Mouse (Mus musculus) midbrain, postnatal 0 days (tissue): ENCODE measurements at regions not wholly inside any gene's neighbourhood (a gene's known extent, or its start where the extent isn't known, plus 50 kb on each side); places are given as distances from the start of the nearest gene placed in this dataset.
A peak's percentile ranks its signal among the peaks of the same experiment; 100 is the strongest.

Source experiments
- ATAC-seq: fragments of 200-750 bp; cut with Nextera tagmentation; 2 replicates; pipeline ENCODE4 v1.8.0; 2017; ENCODE audit warnings: moderate number of reproducible peaks, mild to moderate bottlenecking, moderate TSS enrichment, moderate library complexity; ENCODE audit not compliant: low FRiP score
- DNase-seq: peaks from one replicate; pipeline ENCODE4 v3.0.0-alpha.2; 2015; ENCODE audit warnings: low spot score
- H3K27ac ChIP-seq: fragments of 300-500 bp; sonication (generic); 2 replicates; pipeline ENCODE4 v1.5.1; 2014; ENCODE audit warnings: low read depth, mild to moderate bottlenecking, low read length, mixed read lengths
- H3K27me3 ChIP-seq: fragments of 300-500 bp; sonication (generic); 2 replicates; pipeline ENCODE4 v1.6.1; 2014; ENCODE audit warnings: low read length, control low read depth, mixed read lengths; ENCODE audit not compliant: insufficient read depth
- H3K36me3 ChIP-seq: fragments of 300-500 bp; sonication (generic); 2 replicates; pipeline ENCODE4 v1.6.1; 2014; ENCODE audit warnings: low read length, control low read depth, mixed read lengths; ENCODE audit not compliant: insufficient read depth
- H3K4me1 ChIP-seq: fragments of 300-500 bp; sonication (generic); 2 replicates; pipeline ENCODE4 v1.6.1; 2014; ENCODE audit warnings: mild to moderate bottlenecking, control low read depth, antibody characterized with exemption, low read length, mixed read lengths; ENCODE audit not compliant: insufficient read depth
- H3K4me2 ChIP-seq: fragments of 300-500 bp; sonication (generic); 2 replicates; pipeline ENCODE4 v1.6.1; 2014; ENCODE audit warnings: low read depth, mild to moderate bottlenecking, low read length, mixed read lengths; ENCODE audit not compliant: poor library complexity, severe bottlenecking
- H3K4me3 ChIP-seq: fragments of 300-500 bp; sonication (generic); 2 replicates; pipeline ENCODE4 v1.5.1; 2014; ENCODE audit warnings: low read depth, mild to moderate bottlenecking, low read length, moderate library complexity
- H3K9ac ChIP-seq: fragments of 300-500 bp; sonication (generic); replicated peaks from 2 replicates; pipeline ENCODE4 v1.6.1; 2014; ENCODE audit warnings: mild to moderate bottlenecking, low read length, moderate library complexity, mixed read lengths; ENCODE audit not compliant: poor library complexity, severe bottlenecking
- H3K9me3 ChIP-seq: fragments of 300-500 bp; sonication (generic); 2 replicates; pipeline ENCODE4 v1.6.1; 2016; ENCODE audit warnings: low read length, control low read depth
- CTCF ChIP-seq: IDR thresholded peaks from 2 replicates; pipeline ENCODE4 v1.5.1; 2016; ENCODE audit warnings: antibody characterized with exemption, mild to moderate bottlenecking
- WGBS: fragments of 180-500 bp; shearing (Covaris S2); extraction: QIAGEN DNeasy Blood & Tissue Kit; methylation state at CpG from one replicate; pipeline ENCODE4 v1.1.7; 2014; 5-methylcytosine and 5-hydroxymethylcytosine counted together

GRCm38 (mm10) chr3:42286471-42286870, 544.1 kb downstream of the D3Ertd751e start:
- ATAC-seq (no peak), DNase-seq (no peak)
- Histone ChIP-seq H3K27ac (no peak overlapping the region), H3K4me3 (no peak overlapping the region), H3K9ac (no peak overlapping the region), H3K27me3 (no peaks in the 10 kb centered on the region), H3K4me2 (no peak overlapping the region), H3K4me1 (no peaks in the 10 kb centered on the region), H3K9me3 (no peaks in the 10 kb centered on the region), H3K36me3 (no peaks in the 10 kb centered on the region)
- no peak for TF ChIP-seq CTCF
- WGBS = 94% methylated on average over 4 of the region's 4 CpGs

DNA sequence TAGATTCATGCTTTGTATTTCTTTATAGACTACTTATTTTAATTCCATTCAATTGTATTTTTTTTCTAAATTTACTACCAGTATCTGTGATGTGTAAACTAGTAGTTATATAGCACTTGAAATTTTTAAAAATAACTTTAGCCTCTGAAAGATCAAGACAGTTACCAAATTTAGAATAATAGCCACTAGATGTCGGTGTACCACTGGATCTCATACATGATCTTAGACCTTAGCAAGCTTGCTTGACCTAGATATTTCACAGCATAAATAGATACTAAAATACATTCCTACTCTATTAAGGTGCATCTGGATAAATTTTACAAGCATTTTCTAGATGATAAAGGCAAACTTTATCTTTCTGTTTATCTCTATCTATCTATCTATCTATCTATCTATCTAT, 570.0 kb downstream of the D3Ertd751e start:
- H3K9ac ChIP-seq = no peak overlapping the region
- no peak overlapping the region for H3K4me2 ChIP-seq
- H3K27me3 ChIP-seq = no peaks in the 10 kb centered on the region
- H3K9me3 ChIP-seq = no peaks in the 10 kb centered on the region
- no peak overlapping the region for H3K27ac ChIP-seq
- no peaks in the 10 kb centered on the region for H3K4me1 ChIP-seq
- ATAC-seq (no peak), DNase-seq (peak; percentile 38)
- peak; percentile 60 for TF ChIP-seq CTCF
- 84% methylated on average over 1 of the region's 1 CpGs for WGBS
- H3K36me3 ChIP-seq = no peaks in the 10 kb centered on the region
- H3K4me3 ChIP-seq = no peak overlapping the region

DNA sequence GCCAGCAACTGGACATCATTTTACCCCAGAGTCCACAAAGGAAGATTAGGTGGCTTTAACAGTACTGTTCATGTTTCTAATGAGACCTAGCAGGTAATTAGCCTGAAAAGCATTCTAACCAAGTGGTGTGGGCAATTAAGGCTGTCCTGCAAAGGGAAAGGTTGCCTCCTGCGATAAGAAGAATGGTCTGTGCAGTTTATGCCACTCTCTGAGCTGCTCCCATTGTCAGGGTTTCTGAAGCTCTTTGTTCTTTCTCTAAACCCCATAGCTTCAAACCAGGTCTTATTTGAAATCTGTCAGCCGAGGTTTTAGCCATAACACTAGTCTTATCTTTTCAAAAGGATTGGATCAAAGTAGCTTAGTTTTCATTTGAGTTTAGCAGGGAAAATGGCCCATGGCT, 585.3 kb downstream of the D3Ertd751e start:
- H3K36me3 ChIP-seq = no peaks in the 10 kb centered on the region
- ATAC-seq (no peak), DNase-seq (no peak)
- H3K4me1 ChIP-seq = no peaks in the 10 kb centered on the region
- H3K4me3 ChIP-seq = no peak overlapping the region
- no peak for TF ChIP-seq CTCF
- no peak overlapping the region for H3K9ac ChIP-seq
- WGBS = 15% methylated on average over 2 of the region's 2 CpGs
- H3K4me2 ChIP-seq = no peak overlapping the region
- no peaks in the 10 kb centered on the region for H3K27me3 ChIP-seq
- no peaks in the 10 kb centered on the region for H3K9me3 ChIP-seq
- H3K27ac ChIP-seq = no peak overlapping the region

GRCm38 (mm10) chr3:42342806-42343205, 600.4 kb downstream of the D3Ertd751e start:
- no peak overlapping the region for H3K9ac ChIP-seq
- H3K27ac ChIP-seq = no peak overlapping the region
- no peak overlapping the region for H3K4me3 ChIP-seq
- no peak overlapping the region for H3K4me2 ChIP-seq
- no peaks in the 10 kb centered on the region for H3K36me3 ChIP-seq
- 63% methylated on average over 2 of the region's 2 CpGs for WGBS
- H3K9me3 ChIP-seq = no peaks in the 10 kb centered on the region
- TF ChIP-seq CTCF = no peak
- ATAC-seq (no peak), DNase-seq (no peak)
- H3K27me3 ChIP-seq = no peaks in the 10 kb centered on the region
- H3K4me1 ChIP-seq = no peaks in the 10 kb centered on the region

DNA sequence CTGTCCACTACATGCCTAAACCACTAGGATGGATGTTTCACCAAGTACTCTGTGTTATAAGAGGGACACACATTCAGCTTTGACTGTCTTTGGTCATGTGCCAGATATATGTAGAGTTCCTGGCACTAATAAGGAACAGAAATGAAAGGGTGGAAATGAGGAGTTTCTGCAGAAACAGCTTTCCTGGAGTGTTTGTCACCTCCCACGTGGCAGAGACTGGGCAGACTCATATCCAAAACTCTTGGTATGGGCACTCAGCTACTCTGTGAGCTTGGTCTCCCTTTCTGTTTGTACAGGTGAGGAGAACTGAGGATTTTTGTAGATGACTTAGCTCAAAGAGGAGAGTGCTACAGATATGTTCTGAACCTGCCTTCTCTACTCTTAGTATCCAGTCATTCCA, 634.4 kb downstream of the D3Ertd751e start:
- TF ChIP-seq CTCF = no peak
- Histone ChIP-seq H3K4me2 (no peak overlapping the region), H3K4me3 (no peak overlapping the region), H3K9ac (no peak overlapping the region), H3K9me3 (no peaks in the 10 kb centered on the region), H3K27me3 (no peaks in the 10 kb centered on the region), H3K27ac (no peak overlapping the region), H3K36me3 (no peaks in the 10 kb centered on the region), H3K4me1 (no peaks in the 10 kb centered on the region)
- 34% methylated on average over 1 of the region's 1 CpGs for WGBS
- ATAC-seq = no peak
- no peak for DNase-seq

DNA sequence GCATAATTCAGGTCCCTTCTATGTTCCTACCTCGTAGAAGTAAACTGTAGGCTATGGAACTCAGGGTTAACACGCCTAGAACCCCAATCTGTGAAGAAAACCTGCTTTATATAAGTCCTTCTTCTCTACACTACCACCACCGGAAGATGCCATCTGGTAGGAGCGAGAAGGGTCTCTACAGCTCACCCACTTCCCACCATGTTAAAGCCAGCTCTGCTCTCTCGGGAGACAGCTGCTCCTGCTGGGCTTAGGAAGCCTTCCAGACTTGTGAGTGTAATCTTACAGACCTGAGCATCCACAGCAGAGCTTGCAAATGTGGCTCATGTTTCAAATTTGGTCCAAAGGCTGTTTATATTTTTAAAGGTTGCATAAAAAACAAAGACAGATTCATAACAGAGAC, 639.7 kb downstream of the D3Ertd751e start:
- no peak overlapping the region for H3K27ac ChIP-seq
- no peak for TF ChIP-seq CTCF
- no peak overlapping the region for H3K4me2 ChIP-seq
- ATAC-seq (no peak), DNase-seq (no peak)
- H3K4me1 ChIP-seq = no peaks in the 10 kb centered on the region
- no peaks in the 10 kb centered on the region for H3K27me3 ChIP-seq
- no peak overlapping the region for H3K4me3 ChIP-seq
- no peaks in the 10 kb centered on the region for H3K36me3 ChIP-seq
- H3K9me3 ChIP-seq = no peaks in the 10 kb centered on the region
- H3K9ac ChIP-seq = no peak overlapping the region
- WGBS = 79% methylated on average over 5 of the region's 5 CpGs

DNA sequence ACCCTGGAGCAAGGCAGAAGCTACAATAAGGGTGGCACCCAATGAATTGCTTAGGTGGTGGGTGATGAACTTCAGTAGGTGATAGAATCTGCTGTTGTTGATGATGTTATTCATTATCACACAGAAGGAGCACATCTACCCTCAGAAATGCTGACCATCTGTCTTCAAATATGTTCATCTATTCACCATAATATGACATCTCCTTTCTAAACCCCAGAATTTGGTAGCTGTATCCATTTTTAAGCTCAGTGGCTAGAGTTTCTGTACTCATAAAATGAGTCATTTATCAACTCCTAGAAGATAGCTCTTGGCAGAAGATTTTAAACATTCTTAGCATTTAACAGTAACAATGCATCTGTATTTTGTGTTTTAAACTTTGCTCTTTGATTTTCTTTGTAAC, 660.3 kb downstream of the D3Ertd751e start:
- no peak overlapping the region for H3K27ac ChIP-seq
- H3K9ac ChIP-seq = no peak overlapping the region
- H3K27me3 ChIP-seq = no peaks in the 10 kb centered on the region
- DNase-seq (no peak), ATAC-seq (no peak)
- no peaks in the 10 kb centered on the region for H3K36me3 ChIP-seq
- H3K4me1 ChIP-seq = no peaks in the 10 kb centered on the region
- H3K9me3 ChIP-seq = no peaks in the 10 kb centered on the region
- H3K4me3 ChIP-seq = no peak overlapping the region
- no peak for TF ChIP-seq CTCF
- no peak overlapping the region for H3K4me2 ChIP-seq
